Mouse (Mus musculus): Measurements from ENCODE around the gene Btnl4.

- TF ChIP-seq ZC3H11A (IDR thresholded peaks at IDR 0.05; ENCODE audit: borderline replicate concordance, low read depth, low read length) (no peak), MAFK (IDR thresholded peaks at IDR 0.05; ENCODE audit: insufficient read depth, low read depth, low read length) (no peak), CHD2 (IDR thresholded peaks at IDR 0.05; ENCODE audit: low read depth, low read length) (no peak), ZNF384 (IDR thresholded peaks at IDR 0.05; ENCODE audit: low read depth, low read length) (no peak), HCFC1 (IDR thresholded peaks at IDR 0.05; ENCODE audit: borderline replicate concordance, insufficient read depth, low read length) (no peak)
Measured at GRCm38 (mm10) chr17:34517795-34518194, 40.7 kb upstream of the Btnl4 start.

All from ES-E14 (cell line).